Mouse (Mus musculus): Measurements from ENCODE around the gene Calm1. TPM values are rescaled to one million over a fixed set of nuclear protein-coding genes. Genes with fewer than 3 reads are reported as not detected.
"Not testable (repeated sequence)": the region's sequence is repeated elsewhere in the genome, so short reads cannot be mapped to it uniquely, and the experiment has no call there.

Gene Calm1
- polyA plus RNA-seq, 1 experiment from 2014 or later, result 1,211 TPM

DNA sequence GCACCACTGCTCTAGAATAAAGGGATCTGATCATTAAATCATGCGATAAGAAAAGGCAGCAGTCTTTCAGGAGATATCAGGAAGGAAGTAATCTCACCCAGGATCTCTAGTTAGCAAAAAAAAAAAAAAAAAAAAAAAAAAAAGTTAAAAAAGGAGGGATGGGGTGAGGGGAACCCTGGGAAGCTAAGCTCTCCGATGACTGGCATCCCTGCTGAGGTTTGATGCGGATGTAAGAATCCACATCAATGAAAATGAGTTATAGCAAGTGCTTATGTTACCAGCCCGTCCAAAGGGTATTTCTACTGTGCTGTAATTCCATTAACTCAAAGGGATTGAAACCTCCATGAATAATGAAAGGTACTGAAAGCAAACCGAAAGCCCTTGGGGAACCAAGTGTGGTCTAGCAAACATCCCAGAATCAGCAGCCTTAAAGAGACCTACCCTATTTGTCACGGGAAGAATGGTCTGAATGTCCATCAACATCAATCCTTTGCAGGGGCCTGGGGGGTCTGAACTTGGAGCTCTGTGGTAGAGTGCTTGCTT, 20.3 kb upstream of the Calm1 start:
- Histone ChIP-seq H3K4me1 (peaks cover 7% of the 10 kb centered on the region; the same call in 1 of the 2 replicates), H3K36me3 (no peaks in the 10 kb centered on the region), H3K27ac (no peak overlapping the region), H3K27me3 (no peaks in the 10 kb centered on the region), H3K4me3 (no peak overlapping the region), H3K9me3 (no peaks in the 10 kb centered on the region), H3K4me2 (replicated peaks) (no peak overlapping the region), H3K9ac (no peak overlapping the region)
- no peak for ATAC-seq (ENCODE audit: insufficient number of reproducible peaks, insufficient read depth, low FRiP score, low TSS enrichment)
- WGBS, result 53% methylated on average over 6 of the region's 6 CpGs

DNA sequence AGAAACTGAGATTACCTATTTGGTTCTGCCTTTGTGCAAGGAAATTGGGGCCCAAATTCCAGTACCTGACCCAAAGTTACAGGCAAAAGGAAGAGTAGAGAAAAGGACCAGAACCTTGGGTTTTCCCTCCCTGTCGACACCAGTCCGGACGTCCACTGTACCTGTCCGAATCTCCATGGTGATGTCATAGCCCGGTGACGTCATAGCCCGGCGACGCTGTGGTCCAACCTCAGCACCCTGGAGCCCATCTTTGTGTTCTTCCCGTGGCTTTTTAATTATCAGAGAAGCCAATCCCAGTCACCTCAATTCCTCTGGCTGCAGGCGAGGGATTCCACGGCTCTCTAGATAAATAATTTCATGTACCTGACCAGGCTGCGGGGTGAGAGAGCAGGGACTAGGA, 18.4 kb upstream of the Calm1 start:
- H3K9me3 ChIP-seq, result no peaks in the 10 kb centered on the region
- no peaks in the 10 kb centered on the region for H3K27me3 ChIP-seq
- H3K4me1 ChIP-seq, result peaks cover 7% of the 10 kb centered on the region; the same call in 1 of the 2 replicates
- no peaks in the 10 kb centered on the region for H3K36me3 ChIP-seq
- no peak overlapping the region for H3K9ac ChIP-seq
- no peak overlapping the region for H3K27ac ChIP-seq
- ATAC-seq (ENCODE audit: insufficient number of reproducible peaks, insufficient read depth, low FRiP score, low TSS enrichment), result no peak
- no peak overlapping the region for H3K4me3 ChIP-seq
- 87% methylated on average over 13 of the region's 13 CpGs for WGBS
- no peak overlapping the region for H3K4me2 ChIP-seq (replicated peaks)

DNA sequence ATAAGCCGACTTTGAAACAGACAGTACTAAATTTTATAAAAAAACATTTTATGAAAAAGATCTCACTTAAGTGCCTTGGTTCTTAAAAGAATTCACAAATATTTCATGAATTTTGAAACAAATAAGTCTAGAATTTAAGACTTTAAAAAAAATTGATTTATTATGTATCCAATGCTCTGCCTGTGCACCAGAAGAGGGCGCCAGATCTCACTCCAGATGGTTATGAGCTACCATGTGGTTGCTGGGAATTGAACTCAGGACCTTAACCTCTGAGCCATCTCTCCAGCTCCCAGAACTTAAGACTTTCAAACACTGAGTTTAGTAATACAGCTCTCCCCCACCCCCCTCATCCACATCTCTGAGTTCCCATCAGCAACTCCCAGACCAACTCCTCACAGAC, 16.6 kb upstream of the Calm1 start:
- no peak for ATAC-seq (ENCODE audit: insufficient number of reproducible peaks, insufficient read depth, low FRiP score, low TSS enrichment)
- WGBS, result 85% methylated on average over 2 of the region's 2 CpGs

DNA sequence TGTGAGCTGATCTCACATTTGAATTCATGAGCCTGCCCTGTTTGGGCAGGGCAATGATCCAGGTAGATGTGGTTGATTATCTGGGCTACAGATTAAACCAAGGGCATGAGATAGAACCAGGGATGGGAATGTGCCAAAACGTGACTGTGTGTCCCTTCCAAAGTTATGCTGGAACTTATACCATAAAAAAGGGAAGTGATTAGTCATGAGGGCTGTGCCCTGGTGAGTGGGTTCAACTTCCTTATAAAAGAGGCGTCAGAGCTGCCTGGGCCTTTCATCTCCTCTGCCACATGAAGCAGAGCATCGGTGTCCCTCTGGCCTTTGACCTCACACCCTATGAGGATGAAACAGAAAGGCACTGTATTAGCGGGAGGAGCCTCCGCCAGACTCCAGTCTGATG, 15.3 kb upstream of the Calm1 start:
- WGBS, result 62% methylated on average over 5 of the region's 5 CpGs
- no peaks in the 10 kb centered on the region for H3K9me3 ChIP-seq
- no peak overlapping the region for H3K4me3 ChIP-seq
- H3K4me2 ChIP-seq (replicated peaks), result no peak overlapping the region
- peaks cover 9% of the 10 kb centered on the region for H3K4me1 ChIP-seq
- no peak overlapping the region for H3K9ac ChIP-seq
- H3K27ac ChIP-seq, result no peak overlapping the region
- H3K27me3 ChIP-seq, result no peaks in the 10 kb centered on the region
- H3K36me3 ChIP-seq, result no peaks in the 10 kb centered on the region
- no peak for ATAC-seq (ENCODE audit: insufficient number of reproducible peaks, insufficient read depth, low FRiP score, low TSS enrichment)

More for the DNA sequence above, 16.6 kb upstream of the Calm1 start:
- Histone ChIP-seq H3K9ac (no peak overlapping the region), H3K4me1 (peaks cover 7% of the 10 kb centered on the region; the same call in 1 of the 2 replicates), H3K4me2 (replicated peaks) (no peak overlapping the region), H3K9me3 (no peaks in the 10 kb centered on the region), H3K27ac (no peak overlapping the region), H3K27me3 (no peaks in the 10 kb centered on the region), H3K4me3 (no peak overlapping the region), H3K36me3 (no peaks in the 10 kb centered on the region)

DNA sequence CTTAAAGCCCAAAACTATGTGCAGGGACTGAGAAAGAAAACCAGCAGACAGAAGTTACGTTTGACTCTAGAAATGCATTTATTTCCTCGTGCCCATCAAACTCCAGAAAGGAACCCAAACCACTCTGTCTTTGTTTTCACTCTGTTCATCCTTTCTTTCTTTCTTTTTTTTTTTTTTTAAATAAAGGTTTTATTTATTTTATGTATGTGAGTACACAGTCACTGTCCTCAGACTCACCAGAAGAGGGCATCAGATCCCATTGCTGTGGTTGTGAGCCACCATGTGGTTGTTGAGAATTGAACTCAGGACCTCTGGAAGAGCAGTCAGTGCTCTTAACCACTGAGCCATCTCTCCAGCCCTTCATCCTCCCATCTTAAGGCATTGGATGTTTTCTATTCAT, 14.3 kb upstream of the Calm1 start:
- H3K9me3 ChIP-seq; ATAC-seq (ENCODE audit: insufficient number of reproducible peaks, insufficient read depth, low FRiP score, low TSS enrichment); H3K36me3 ChIP-seq; H3K4me1 ChIP-seq; H3K9ac ChIP-seq; H3K4me3 ChIP-seq; H3K27ac ChIP-seq; H3K4me2 ChIP-seq (replicated peaks); H3K27me3 ChIP-seq: not testable (repeated sequence)
- 84% methylated on average over 2 of the region's 2 CpGs for WGBS

DNA sequence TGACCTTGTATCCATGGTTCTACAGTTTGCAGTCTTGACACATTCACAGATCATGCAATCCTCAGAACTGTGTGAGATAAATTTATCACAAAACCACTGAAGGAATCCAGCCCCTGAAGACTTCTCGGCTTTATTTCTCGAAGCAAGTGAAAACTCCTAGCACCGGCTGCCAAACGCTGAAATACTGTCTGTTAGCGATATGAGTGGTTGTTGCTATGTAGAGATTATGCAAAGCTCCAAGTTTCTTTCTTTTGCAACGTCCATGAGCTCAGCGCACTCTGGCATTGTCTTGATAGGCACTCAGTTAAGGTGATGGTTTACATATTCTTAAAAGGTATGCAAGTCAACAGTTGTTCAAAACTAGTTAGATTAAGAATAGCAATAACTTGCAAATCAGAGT, 13.3 kb upstream of the Calm1 start:
- no peaks in the 10 kb centered on the region for H3K36me3 ChIP-seq
- H3K27ac ChIP-seq, result no peak overlapping the region
- H3K27me3 ChIP-seq, result no peaks in the 10 kb centered on the region
- H3K4me1 ChIP-seq, result peaks cover 9% of the 10 kb centered on the region
- 87% methylated on average over 7 of the region's 7 CpGs for WGBS
- no peak for ATAC-seq (ENCODE audit: insufficient number of reproducible peaks, insufficient read depth, low FRiP score, low TSS enrichment)
- H3K4me3 ChIP-seq, result no peak overlapping the region
- H3K9ac ChIP-seq, result no peak overlapping the region
- no peak overlapping the region for H3K4me2 ChIP-seq (replicated peaks)
- H3K9me3 ChIP-seq, result no peaks in the 10 kb centered on the region

DNA sequence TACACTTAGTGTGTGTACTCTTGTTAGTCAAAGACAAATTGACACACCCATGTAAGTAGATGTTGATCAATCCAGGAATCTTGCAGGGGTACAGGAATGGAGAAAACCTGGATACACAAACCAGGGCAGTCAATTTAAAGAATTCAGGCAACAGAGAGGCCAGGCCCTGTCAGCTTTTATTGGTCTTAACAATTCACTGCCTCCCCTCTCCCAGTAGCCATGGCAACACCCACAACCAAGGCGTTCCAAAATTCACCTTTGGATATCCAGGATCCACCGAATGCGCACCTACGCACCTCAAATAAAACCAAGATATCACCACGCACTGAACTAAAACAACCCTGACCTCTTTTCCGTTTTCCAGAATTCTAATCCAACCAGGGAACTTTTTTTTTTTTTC, 12.9 kb upstream of the Calm1 start:
- H3K27me3 ChIP-seq, result no peaks in the 10 kb centered on the region

DNA sequence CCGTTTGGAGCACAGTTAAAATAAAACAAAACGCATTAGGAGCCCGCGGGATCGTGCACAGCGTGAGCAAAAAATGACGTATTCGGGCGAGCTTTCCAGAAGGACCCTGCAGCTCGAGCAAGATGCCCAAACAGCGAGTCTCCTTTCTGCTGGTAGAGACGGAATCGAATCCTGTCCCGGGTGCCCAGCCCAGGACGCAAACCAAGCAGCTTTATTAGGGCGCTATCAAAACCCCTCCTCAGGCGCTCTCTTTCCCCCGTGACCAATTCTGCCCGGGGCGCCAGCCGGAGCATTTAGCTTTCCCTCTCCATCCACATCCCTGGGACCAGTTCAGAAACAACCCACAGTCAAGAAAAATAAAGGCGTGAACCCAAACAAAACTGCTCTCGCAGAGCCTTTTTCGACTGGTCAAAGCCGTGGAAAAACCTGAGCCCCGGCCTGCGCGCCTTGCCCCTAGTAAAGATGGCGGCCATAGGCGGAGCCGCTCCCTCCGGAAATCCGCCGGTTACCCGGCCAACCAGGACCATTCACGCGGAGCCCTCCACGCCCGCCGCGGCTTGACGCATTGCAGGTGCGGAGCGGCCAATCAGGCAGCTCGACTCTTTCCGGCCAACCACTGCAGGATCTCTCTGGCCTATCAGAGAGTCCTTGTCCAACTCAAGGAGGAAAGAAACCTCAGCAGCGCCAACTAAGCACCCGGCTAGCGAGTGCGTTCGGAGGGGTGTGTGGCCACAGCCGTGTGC, 12.1 kb upstream of the Calm1 start:
- H3K4me2 ChIP-seq (replicated peaks), result peak overlapping the region; percentile 70
- H3K27me3 ChIP-seq, result no peaks in the 10 kb centered on the region
- H3K9me3 ChIP-seq, result no peaks in the 10 kb centered on the region
- H3K4me3 ChIP-seq, result peak overlapping the region; percentile 58
- peak; percentile 99 for ATAC-seq (ENCODE audit: insufficient number of reproducible peaks, insufficient read depth, low FRiP score, low TSS enrichment)
- WGBS, result under 1% methylated on average over 52 of the region's 52 CpGs
- H3K27ac ChIP-seq, result peak overlapping the region; percentile 99
- peak overlapping the region; percentile 75 for H3K9ac ChIP-seq
- H3K4me1 ChIP-seq, result peaks cover 5% of the 10 kb centered on the region
- H3K36me3 ChIP-seq, result no peaks in the 10 kb centered on the region

More for the DNA sequence above, 12.9 kb upstream of the Calm1 start:
- no peaks in the 10 kb centered on the region for H3K9me3 ChIP-seq
- H3K4me1 ChIP-seq, result peaks cover 6% of the 10 kb centered on the region
- H3K4me3 ChIP-seq, result peak overlapping the region; percentile 58
- no peak for ATAC-seq (ENCODE audit: insufficient number of reproducible peaks, insufficient read depth, low FRiP score, low TSS enrichment)
- peak overlapping the region; percentile 99 for H3K27ac ChIP-seq
- H3K36me3 ChIP-seq, result no peaks in the 10 kb centered on the region
- WGBS, result 15% methylated on average over 6 of the region's 6 CpGs
- H3K4me2 ChIP-seq (replicated peaks), result peak overlapping the region; percentile 55
- H3K9ac ChIP-seq, result peak overlapping the region; percentile 75

DNA sequence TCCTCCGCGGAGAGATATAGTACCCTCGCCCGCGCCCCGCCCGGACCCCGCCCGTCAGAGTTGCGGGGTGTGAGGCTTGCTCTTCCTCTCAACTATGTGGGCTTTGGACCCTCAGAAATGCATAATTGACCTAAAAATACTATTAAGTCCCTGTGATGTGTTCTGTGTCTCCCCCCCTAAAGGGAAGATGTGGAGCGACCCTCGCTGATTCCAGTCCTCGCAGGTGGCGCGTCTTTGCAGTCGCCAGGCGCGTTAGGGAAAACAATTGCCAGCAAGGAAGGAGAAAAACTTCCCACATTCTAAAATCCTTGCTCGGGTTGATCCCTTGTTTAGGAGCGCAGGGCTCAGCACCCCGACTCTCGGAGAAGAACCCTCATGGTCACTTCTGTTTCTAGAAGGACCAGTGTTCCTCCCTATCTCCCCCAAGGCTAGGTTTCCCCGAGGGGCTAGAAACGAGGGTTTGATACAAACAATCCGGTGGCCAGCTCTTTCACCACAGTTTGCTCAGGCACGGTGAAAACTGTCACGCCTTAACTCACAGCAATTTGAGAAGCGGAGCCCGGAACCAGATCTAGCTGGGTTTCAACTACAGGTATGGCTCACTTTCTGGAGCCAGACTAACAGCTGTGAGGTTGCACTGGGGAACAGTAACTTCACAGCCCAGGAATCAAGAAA, 11.3 kb upstream of the Calm1 start:
- Histone ChIP-seq H3K27me3 (no peaks in the 10 kb centered on the region), H3K36me3 (no peaks in the 10 kb centered on the region), H3K9me3 (no peaks in the 10 kb centered on the region), H3K4me3 (peak overlapping the region; percentile 58), H3K27ac (peak overlapping the region; percentile 99), H3K4me1 (peaks cover 5% of the 10 kb centered on the region), H3K4me2 (replicated peaks) (peak overlapping the region; percentile 70), H3K9ac (peak overlapping the region; percentile 63)
- WGBS, result 1% methylated on average over 29 of the region's 29 CpGs
- ATAC-seq (ENCODE audit: insufficient number of reproducible peaks, insufficient read depth, low FRiP score, low TSS enrichment), result peak; percentile 54

DNA sequence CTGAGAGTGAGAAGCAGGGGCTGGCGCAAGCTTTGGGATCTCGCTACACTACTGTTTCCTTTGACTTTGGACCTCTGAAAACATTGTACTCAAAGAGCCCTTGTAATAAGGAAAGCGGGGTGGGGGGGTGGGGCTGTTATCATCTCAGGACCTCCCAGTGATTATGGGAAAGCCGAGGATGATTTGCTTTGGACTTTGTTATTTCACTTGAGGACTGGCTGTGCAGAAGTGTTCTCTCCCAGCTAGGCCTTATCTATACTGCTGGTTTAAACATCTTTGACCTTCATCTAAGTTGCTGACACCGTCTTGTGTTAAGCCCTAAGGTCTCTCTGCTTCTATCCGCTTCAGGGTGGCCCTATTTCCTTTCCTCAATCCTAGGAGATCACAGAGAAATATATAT, 8.4 kb upstream of the Calm1 start:
- H3K4me3 ChIP-seq, result no peak overlapping the region
- peaks cover 5% of the 10 kb centered on the region for H3K4me1 ChIP-seq
- no peak overlapping the region for H3K9ac ChIP-seq
- no peak overlapping the region for H3K27ac ChIP-seq
- no peaks in the 10 kb centered on the region for H3K36me3 ChIP-seq
- no peak for ATAC-seq (ENCODE audit: insufficient number of reproducible peaks, insufficient read depth, low FRiP score, low TSS enrichment)
- no peaks in the 10 kb centered on the region for H3K27me3 ChIP-seq
- WGBS, result 78% methylated on average over 6 of the region's 6 CpGs
- no peak overlapping the region for H3K4me2 ChIP-seq (replicated peaks)
- H3K9me3 ChIP-seq, result no peaks in the 10 kb centered on the region

DNA sequence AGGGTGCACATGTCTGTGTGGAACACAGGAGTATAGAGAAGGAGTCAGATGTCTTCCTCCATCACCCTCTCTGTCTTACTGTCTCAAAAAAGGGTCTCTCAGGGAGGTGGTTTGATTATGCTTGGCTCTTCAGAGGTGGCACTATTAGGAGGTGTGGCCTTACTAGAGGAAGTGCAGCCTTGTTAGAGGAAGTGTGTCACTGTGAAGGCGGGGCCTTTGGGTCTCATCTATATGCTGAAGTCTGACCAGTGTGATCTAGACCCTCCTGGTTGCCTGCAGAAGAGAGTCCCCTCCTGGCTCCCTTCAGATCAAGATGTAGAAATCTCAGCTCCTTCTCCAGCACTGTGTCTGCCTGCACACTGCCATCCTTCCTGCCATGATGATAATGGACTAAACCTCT, 5.1 kb upstream of the Calm1 start:
- H3K9ac ChIP-seq, result no peak overlapping the region
- H3K27me3 ChIP-seq, result no peaks in the 10 kb centered on the region
- no peak overlapping the region for H3K4me2 ChIP-seq (replicated peaks)
- WGBS, result 89% methylated on average over 1 of the region's 1 CpGs
- no peaks in the 10 kb centered on the region for H3K36me3 ChIP-seq
- no peak for ATAC-seq (ENCODE audit: insufficient number of reproducible peaks, insufficient read depth, low FRiP score, low TSS enrichment)
- H3K4me3 ChIP-seq, result no peak overlapping the region
- H3K9me3 ChIP-seq, result no peaks in the 10 kb centered on the region
- H3K4me1 ChIP-seq, result peaks cover 4% of the 10 kb centered on the region; the same call in 1 of the 2 replicates
- H3K27ac ChIP-seq, result no peak overlapping the region

DNA sequence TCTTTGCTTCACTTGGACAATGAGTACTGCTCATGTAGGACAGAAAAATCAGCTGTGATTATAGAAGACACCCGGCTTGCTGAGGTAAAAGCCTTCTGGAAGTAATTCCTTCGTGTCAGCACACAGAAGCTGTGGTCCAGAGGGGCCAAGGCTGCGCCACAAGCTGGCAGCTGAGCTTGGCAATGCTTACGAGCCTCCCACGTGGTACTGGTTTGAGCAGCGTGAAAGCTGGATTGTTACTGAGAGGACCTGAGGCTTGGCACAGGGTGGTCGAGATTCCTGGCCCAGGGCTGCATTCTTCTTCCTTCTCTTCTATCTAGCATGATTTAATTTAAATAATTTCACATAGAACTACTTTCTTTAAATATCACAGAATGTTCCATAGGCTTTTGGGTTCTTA, 2.4 kb upstream of the Calm1 start:
- Histone ChIP-seq H3K27me3 (no peaks in the 10 kb centered on the region), H3K4me1 (peaks cover 7% of the 10 kb centered on the region; the same call in 1 of the 2 replicates), H3K36me3 (no peaks in the 10 kb centered on the region), H3K27ac (no peak overlapping the region), H3K4me3 (no peak overlapping the region), H3K9ac (no peak overlapping the region), H3K9me3 (no peaks in the 10 kb centered on the region), H3K4me2 (replicated peaks) (no peak overlapping the region)
- ATAC-seq (ENCODE audit: insufficient number of reproducible peaks, insufficient read depth, low FRiP score, low TSS enrichment), result no peak
- WGBS, result 67% methylated on average over 7 of the region's 7 CpGs

Measured in embryonic facial prominence, embryonic 12.5 days (tissue).